Mouse (Mus musculus): ENCODE measurements around the gene Espn. TPM values are rescaled to one million over a fixed set of nuclear protein-coding genes. Genes with fewer than 3 reads are reported as not detected.

Espn gene
- polyA plus RNA-seq, 1 experiment from 2014 or later, result 32.9 TPM

GRCm38 (mm10) chr4:152186205-152187082 lies 34.3 kb upstream of the Espn start:
- 41% methylated on average over 14 of the region's 14 CpGs for WGBS
- ATAC-seq (replicated peaks; ENCODE audit: low FRiP score, low read depth) (no peak), DNase-seq (ENCODE audit: low spot score) (peak; percentile 56)
- Histone ChIP-seq H3K9me3 (replicated peaks; ENCODE audit: low read length) (no peaks in the 10 kb centered on the region), H3K4me2 (ENCODE audit: low read length) (peak overlapping the region; percentile 55), H3K27ac (peak overlapping the region; percentile 92), H3K27me3 (ENCODE audit: insufficient read depth, low read length) (no peaks in the 10 kb centered on the region), H3K36me3 (ENCODE audit: insufficient read depth, low read length) (no peaks in the 10 kb centered on the region), H3K4me3 (replicated peaks; ENCODE audit: low read depth, low read length) (peak overlapping the region; percentile 14; the same call in 1 of the 2 replicates), H3K9ac (ENCODE audit: low read depth, low read length) (peak overlapping the region; percentile 24; the same call in 1 of the 2 replicates), H3K4me1 (replicated peaks; ENCODE audit: insufficient read depth, low read length) (peaks cover 18% of the 10 kb centered on the region; the same call in 1 of the 2 replicates)
- TF ChIP-seq CTCF (IDR thresholded peaks at IDR 0.05; ENCODE audit: low read depth), result no peak

- peak overlapping the region; percentile 55 for H3K4me2 ChIP-seq (ENCODE audit: low read length)
- 2% methylated on average over 19 of the region's 19 CpGs for WGBS
- no peaks in the 10 kb centered on the region for H3K36me3 ChIP-seq (ENCODE audit: insufficient read depth, low read length)
These were observed 33.5 kb upstream of the Espn start for GRCm38 (mm10) chr4:152185510-152186204.

DNA sequence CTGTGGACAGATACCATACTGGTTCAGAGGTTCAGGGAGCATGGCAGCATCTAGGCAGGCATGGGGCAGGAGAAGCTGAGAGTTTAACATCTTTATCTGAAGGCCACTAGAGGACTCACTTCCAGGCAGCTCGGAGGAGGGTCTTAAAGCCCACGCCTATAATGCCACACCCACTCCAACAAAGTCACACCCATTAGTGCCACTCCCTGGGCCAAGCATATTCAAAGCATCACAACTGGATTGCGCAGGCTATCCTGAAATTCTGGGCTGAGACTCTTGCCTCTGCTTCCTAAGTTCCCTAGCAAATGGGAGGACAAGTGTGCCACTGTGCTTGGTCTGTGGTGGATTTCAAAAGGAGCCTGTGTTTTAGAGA lies 33.0 kb upstream of the Espn start:
- Histone ChIP-seq H3K27ac (peak overlapping the region; percentile 92), H3K4me1 (replicated peaks; ENCODE audit: insufficient read depth, low read length) (peaks cover 19% of the 10 kb centered on the region; the same call in 1 of the 2 replicates), H3K9ac (ENCODE audit: low read depth, low read length) (peak overlapping the region; percentile 24; the same call in 1 of the 2 replicates), H3K27me3 (ENCODE audit: insufficient read depth, low read length) (no peaks in the 10 kb centered on the region), H3K4me2 (ENCODE audit: low read length) (peak overlapping the region; percentile 55), H3K36me3 (ENCODE audit: insufficient read depth, low read length) (no peaks in the 10 kb centered on the region), H3K4me3 (replicated peaks; ENCODE audit: low read depth, low read length) (peak overlapping the region; percentile 14; the same call in 1 of the 2 replicates), H3K9me3 (replicated peaks; ENCODE audit: low read length) (no peaks in the 10 kb centered on the region)
- peak; percentile 70 for TF ChIP-seq CTCF (IDR thresholded peaks at IDR 0.05; ENCODE audit: low read depth)
- 4% methylated on average over 3 of the region's 3 CpGs for WGBS
- ATAC-seq (replicated peaks; ENCODE audit: low FRiP score, low read depth), result peak; percentile 75
- DNase-seq (ENCODE audit: low spot score), result peak; percentile 91

More at GRCm38 (mm10) chr4:152185510-152186204, 33.5 kb upstream of the Espn start:
- ATAC-seq (replicated peaks; ENCODE audit: low FRiP score, low read depth) (peak; percentile 80), DNase-seq (ENCODE audit: low spot score) (peak; percentile 84)
- H3K27ac ChIP-seq, result peak overlapping the region; percentile 92
- no peaks in the 10 kb centered on the region for H3K9me3 ChIP-seq (replicated peaks; ENCODE audit: low read length)
- TF ChIP-seq CTCF (IDR thresholded peaks at IDR 0.05; ENCODE audit: low read depth), result no peak
- peaks cover 18% of the 10 kb centered on the region; the same call in 1 of the 2 replicates for H3K4me1 ChIP-seq (replicated peaks; ENCODE audit: insufficient read depth, low read length)
- H3K9ac ChIP-seq (ENCODE audit: low read depth, low read length), result peak overlapping the region; percentile 24; the same call in 1 of the 2 replicates
- peak overlapping the region; percentile 14; the same call in 1 of the 2 replicates for H3K4me3 ChIP-seq (replicated peaks; ENCODE audit: low read depth, low read length)
- no peaks in the 10 kb centered on the region for H3K27me3 ChIP-seq (ENCODE audit: insufficient read depth, low read length)

DNA sequence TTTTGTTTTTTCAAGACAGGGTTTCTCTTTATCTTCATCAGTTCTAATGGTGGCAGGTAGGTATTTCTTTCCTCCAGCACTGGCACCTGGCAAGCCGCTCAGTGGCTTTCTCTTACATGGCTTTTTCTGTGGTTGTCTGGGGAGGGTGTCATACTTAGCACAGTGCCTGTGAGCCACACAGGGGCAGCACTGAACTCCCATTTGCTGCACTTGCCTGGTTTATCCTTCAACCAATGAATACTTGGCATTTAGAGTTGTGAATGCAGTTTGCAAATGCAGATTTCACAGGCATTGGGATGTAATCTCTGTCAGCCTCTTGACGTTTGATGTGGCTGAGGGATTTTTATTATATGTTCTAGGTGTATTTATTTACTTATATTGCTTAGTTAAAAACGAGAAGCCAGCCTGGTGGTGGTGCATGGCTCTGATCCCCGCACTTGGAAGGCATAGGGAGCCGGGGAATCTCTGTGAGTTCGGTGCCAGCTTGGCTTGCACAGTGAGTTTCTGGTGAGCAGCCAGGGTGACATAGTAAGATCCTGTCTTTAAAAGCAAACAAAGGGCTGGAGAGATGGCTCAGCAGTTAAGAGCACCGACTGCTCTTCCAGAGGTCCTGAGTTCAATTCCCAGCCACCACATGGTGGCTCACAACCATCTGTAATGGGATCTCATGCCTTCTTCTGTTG lies 32.3 kb upstream of the Espn start:
- Histone ChIP-seq H3K27me3 (ENCODE audit: insufficient read depth, low read length) (no peaks in the 10 kb centered on the region), H3K4me2 (ENCODE audit: low read length) (no peak overlapping the region), H3K36me3 (ENCODE audit: insufficient read depth, low read length) (no peaks in the 10 kb centered on the region), H3K4me3 (replicated peaks; ENCODE audit: low read depth, low read length) (no peak overlapping the region), H3K9me3 (replicated peaks; ENCODE audit: low read length) (no peaks in the 10 kb centered on the region), H3K27ac (no peak overlapping the region), H3K4me1 (replicated peaks; ENCODE audit: insufficient read depth, low read length) (peaks cover 19% of the 10 kb centered on the region; the same call in 1 of the 2 replicates), H3K9ac (ENCODE audit: low read depth, low read length) (no peak overlapping the region)
- TF ChIP-seq CTCF (IDR thresholded peaks at IDR 0.05; ENCODE audit: low read depth), result peak; percentile 51
- no peak for ATAC-seq (replicated peaks; ENCODE audit: low FRiP score, low read depth)
- no peak for DNase-seq (ENCODE audit: low spot score)
- WGBS, result 71% methylated on average over 7 of the region's 7 CpGs

DNA sequence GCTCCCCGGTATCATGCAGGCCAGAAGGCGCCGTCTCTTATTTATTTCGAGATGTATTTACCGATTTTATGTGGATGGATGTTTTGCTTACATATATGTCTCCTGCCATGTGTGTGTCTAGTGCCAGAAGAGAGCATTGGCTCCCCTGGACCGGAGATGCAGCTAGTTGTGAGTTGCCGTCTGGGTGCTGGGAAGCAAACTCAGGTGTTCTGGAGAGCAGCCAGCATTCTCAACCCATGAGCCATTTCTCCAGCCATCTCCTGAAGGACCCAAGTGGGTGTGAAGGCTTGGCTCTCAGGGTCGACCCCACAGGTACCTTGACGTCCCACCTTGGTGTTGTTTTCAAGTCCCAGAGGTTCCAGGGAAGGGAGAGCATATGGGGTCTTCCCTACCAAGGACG lies 30.0 kb upstream of the Espn start:
- no peaks in the 10 kb centered on the region for H3K36me3 ChIP-seq (ENCODE audit: insufficient read depth, low read length)
- no peak overlapping the region for H3K4me2 ChIP-seq (ENCODE audit: low read length)
- DNase-seq (ENCODE audit: low spot score), result no peak
- WGBS, result 90% methylated on average over 10 of the region's 10 CpGs
- TF ChIP-seq CTCF (IDR thresholded peaks at IDR 0.05; ENCODE audit: low read depth), result no peak
- H3K9ac ChIP-seq (ENCODE audit: low read depth, low read length), result no peak overlapping the region
- H3K4me3 ChIP-seq (replicated peaks; ENCODE audit: low read depth, low read length), result no peak overlapping the region
- no peaks in the 10 kb centered on the region for H3K9me3 ChIP-seq (replicated peaks; ENCODE audit: low read length)
- peaks cover 25% of the 10 kb centered on the region; the same call in 1 of the 2 replicates for H3K4me1 ChIP-seq (replicated peaks; ENCODE audit: insufficient read depth, low read length)
- ATAC-seq (replicated peaks; ENCODE audit: low FRiP score, low read depth), result no peak
- no peaks in the 10 kb centered on the region for H3K27me3 ChIP-seq (ENCODE audit: insufficient read depth, low read length)
- no peak overlapping the region for H3K27ac ChIP-seq

All from kidney, postnatal 0 days (tissue).